Mouse (Mus musculus): ENCODE measurements at regions not wholly inside any gene's neighbourhood (a gene's known extent, or its start where the extent isn't known, plus 50 kb on each side); places are given as distances from the start of the nearest gene placed in this dataset.

DNA sequence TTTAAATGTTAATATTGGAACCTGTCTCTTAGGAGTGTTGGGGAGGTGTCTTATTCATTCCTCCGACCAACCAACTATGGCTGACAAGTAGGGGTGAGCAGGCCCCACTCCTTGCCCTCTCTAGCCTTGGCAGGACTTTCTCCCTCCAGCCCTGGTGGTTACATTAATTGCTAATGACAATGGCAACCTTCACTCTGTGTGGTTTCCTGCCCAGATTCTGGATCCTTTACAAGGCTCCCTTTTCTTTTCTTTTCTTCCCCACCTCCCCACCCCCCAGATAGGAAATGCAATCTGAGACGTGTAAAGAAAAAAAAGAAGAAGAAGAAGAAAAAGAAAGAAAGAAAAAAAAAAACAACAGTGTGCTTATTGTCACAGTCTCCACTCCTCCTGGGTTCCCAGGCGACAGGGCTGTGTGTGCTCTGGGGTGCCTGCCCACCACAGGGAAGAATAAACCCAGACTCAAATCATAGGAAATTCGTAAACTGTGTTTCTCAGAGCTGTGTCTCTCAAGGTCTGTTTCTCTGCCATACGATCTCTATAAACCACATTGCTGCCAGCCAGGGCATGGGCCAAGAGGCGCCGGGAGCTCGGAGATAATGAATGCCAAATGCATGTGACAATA is 637.6 kb downstream of the Insc start:
- no peak for DNase-seq (ENCODE audit: low spot score)

DNA sequence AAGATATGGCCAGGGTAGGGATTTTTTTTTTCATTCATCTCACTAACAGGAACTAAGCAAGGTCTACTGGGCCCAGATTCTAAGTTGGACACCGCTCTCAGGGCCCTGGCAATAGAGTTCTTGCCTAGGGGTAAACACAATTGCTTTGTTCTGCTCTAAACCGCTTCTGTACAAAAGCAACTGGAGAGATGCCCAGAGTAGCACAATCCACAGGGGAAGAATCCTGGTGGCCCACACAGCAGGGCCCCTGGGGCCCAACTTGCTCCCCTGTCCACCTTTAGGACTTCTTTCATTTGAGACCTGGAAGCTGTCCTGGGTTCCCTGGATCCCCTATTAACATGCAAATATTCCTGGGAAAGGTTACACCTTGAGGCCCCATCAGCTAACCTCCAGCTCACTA is 639.4 kb downstream of the Insc start:
- DNase-seq (ENCODE audit: low spot score) = no peak

DNA sequence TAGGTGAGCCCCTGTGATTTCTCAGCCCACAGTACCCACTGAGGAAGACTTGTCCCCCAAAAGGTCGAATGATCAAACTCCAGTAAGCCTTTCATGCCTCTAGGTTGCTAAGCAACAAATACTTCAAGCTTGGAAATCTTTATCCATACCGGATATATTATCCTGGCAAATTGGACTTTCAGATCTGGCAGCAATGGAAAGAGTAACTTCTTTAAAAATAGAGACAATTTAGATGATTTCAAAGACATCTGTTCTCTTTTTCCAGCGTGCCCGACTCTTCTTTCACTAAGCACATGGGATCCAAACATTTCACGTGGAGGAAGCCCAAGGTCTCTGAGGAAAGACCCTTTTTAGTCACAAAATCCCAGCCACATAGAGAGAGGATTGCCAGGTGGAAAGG is 645.4 kb downstream of the Insc start:
- no peak for DNase-seq (ENCODE audit: low spot score)

DNA sequence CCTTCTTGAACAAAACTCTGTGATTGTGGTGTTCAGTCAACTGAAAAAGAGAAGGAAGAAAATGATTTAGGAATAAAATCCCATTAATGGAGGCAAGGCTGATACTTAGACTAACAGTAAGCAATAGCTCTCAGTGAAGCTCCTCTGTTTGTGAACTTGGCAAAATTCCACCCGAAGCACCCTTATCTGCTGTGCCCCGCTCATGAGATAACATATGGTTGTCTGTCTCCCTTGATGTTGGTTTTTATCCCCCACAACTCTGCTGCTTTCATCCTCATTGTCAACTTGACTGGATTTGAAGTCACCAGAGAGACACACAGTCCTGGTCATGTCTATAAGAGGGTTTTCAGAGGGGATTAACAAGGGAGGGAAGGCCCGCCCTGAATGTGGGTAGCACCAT is 646.1 kb downstream of the Sox6 start:
- no peak for DNase-seq (ENCODE audit: low spot score)

DNA sequence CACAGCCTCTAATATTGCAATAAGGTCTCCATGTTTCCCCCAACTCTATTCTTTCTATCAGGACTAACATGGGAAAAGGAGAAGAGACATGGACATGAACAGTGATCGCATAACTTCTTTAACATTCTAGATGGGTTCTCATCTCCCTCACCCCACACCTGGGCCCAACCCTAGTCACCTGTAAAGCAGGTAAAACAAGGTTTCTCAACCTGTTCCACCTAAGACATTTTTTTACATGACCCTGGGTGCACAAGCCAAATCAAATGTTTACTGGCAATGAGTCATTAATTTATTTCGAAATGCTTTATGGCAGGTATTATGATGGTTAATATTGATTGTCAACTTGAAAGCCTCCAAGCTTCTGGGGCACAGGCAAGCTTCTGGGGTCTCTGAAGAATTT is 640.4 kb downstream of the Sox6 start:
- DNase-seq (ENCODE audit: low spot score) = no peak

DNA sequence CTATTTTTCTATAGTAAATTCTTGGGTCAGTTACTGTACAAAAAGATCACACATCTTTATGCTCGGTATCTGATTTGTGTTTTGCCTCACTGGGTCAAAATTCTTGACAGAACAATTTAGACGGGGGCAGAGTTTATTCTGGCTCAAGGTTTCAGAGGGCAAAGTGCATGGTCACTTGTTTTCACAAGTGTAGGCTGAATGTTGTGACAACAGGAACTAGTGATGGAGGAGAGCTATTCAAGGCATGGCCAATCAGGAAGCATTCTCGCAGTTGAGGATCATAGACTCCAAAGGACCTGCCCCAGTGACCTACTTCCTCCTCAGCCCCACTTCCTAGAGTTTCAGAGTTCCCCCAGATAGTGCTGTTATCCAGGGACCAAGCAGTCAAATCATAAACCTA is 639.1 kb downstream of the Sox6 start:
- no peak for DNase-seq (ENCODE audit: low spot score)

DNA sequence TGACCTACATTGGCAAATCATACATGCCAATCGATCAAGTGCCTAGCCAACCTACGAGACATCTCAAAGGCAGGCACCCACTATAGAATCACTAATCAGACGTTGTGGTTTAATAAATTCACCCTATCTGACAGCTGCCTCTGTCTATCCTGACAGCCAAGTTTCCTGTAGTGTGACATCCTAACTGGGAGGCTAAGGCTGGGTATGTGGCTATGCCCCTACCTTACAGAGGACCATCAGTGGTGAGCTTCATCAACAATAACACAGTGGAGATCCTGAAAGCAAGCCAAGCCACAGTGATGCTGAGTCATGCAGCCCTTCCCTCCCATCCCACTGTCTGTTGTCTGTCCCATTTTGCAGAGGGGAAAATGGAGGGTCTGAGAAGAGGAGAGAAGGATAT is 630.7 kb downstream of the Sox6 start:
- no peak for DNase-seq (ENCODE audit: low spot score)

DNA sequence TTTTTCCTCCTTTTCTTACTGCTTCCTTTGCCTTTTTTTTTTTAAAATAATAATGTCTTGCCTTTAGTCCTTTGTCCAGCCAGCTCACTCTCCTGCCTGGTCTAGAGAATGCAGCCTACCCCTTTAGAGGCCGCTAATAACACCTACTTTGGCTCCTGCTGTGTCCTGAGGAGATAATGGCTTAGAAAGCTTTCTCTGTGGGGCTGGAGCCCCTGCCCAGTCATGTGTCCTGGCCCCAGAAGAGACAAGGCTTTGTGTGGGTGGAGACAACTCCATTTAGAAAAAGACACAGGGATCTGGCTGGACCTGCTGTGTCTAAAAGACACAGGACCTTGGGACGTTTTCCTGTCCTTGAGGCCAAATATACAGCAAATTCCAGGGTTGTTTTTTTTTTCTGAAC is 629.7 kb downstream of the Sox6 start:
- DNase-seq (ENCODE audit: low spot score) = no peak

DNA sequence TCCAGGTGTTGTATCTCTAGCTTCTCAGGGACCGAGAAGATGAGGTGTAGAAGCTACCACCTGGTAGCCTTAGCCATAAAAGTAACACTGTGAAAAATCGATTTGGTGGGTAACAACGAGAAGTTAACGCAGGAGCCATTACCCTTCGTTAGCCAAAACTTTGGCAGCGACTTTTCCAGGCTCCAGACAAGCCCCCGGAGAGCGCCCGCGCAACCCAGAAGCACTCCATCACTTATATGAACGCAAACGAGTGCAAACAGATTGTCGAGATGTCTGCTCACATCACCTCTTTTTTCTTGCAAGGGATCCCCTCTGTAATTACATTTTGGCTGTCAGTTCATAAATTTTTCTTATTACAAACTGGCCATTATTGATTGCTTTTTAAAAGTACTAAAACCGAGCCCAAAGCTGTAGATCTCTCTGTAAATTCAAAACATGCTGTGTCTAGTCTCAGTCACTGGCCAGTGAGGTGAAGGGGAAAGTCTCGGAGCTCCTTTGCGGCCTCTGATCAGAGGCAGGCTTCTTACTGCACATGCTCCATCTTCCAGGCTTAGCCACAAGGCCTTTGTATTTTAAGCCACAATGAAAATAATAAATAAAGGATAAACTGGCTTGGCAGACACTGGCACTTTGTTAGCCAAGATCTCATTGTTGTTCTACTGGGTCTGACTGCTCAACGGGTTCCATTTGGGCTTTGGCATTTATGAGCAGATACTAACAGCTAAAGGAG is 627.9 kb downstream of the Sox6 start:
- DNase-seq (ENCODE audit: low spot score) = no peak

DNA sequence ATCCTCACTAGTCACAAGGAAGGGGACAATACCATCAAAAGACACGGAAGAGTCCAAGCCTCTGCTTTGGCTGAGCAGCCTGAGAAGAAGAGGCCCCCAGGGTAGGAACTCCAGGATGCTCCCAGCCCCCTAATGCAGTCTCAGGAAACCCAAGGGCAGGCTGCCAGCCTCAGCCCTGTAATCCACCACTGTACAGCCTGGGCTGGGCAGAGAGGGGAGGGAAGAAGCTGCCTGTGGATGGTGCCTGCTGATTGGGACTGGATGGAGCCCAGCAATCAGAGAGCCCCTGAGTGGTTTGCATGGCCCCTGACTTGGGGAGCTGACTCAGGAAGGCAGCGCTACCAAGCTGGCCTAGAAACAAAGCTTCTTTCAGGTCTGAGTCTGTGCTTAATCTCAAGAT is 627.1 kb downstream of the Sox6 start:
- DNase-seq (ENCODE audit: low spot score) = no peak

DNA sequence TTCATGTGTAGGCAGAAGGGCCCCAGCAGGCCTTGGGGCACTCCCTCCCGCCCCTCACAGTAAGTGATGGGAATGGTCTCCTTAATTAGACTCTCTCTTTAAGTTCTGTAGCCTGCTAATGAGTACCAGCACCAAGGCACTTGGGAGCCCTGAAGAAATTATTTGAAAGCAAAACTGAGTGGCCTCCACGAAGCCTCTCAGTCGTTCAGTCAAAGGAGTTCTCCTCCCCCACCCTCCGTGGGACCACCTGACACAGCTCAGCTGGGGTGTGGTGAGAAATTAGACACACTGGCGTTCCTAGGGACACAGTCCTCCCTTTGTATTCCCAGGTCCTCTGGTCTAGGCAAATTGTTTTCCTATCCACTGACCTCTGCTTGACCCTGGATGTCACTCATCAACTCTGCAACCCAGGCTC is 623.4 kb downstream of the Sox6 start:
- DNase-seq (ENCODE audit: low spot score) = no peak
